Mouse (Mus musculus): ENCODE measurements around the gene Pold1. TPM values are rescaled to one million over a fixed set of nuclear protein-coding genes. Genes with fewer than 3 reads are reported as not detected.

The Pold1 gene
- polyA plus RNA-seq, 1 experiment from 2014 or later = 13.5 TPM

DNA sequence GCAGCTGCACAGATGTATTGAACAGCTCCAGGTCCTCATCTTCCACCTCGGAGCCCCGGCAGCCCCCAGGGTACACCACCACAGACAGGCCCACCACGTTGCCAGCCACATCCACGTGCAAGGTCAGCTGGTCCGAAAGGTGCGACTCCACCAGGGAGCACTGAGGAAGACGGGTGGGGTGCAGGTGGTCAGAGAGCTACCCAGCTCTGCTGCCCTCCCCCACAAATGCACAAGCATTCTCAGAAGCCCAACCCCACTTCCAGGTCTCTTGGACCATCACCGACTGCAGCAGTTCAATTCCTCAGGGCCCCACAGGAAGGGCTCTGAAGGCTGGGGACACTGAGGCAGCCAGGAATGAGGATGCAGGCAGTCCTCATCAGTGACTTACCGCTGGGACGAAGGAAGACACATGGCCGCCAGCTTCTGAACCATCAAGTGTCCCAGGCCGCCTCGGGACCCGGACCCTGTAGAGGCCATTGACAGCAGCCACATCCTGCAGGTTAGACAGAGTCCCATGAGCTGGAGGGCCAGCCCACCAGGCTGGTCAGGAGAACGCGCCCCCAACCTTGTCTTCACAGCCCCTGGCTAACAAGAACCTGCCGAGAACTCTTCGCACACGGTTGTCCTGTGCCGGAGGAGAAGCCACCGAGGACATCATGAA, 56.4 kb downstream of the Pold1 start:
- Histone ChIP-seq H3K4me1 (ENCODE audit: insufficient read depth, low read depth, low read length) (peaks cover 10% of the 10 kb centered on the region; the same call in 1 of the 2 replicates), H3K4me3 (ENCODE audit: low read depth, low read length) (no peak overlapping the region), H3K36me3 (ENCODE audit: insufficient read depth, low read length) (peaks cover 11% of the 10 kb centered on the region; the same call in 1 of the 2 replicates), H3K9ac (replicated peaks; ENCODE audit: low read depth) (no peak overlapping the region), H3K9me3 (ENCODE audit: low read length) (no peaks in the 10 kb centered on the region), H3K27ac (ENCODE audit: low read length) (no peak overlapping the region), H3K27me3 (replicated peaks; ENCODE audit: insufficient read depth, low read length) (no peaks in the 10 kb centered on the region), H3K4me2 (replicated peaks; ENCODE audit: low read depth, low read length) (no peak overlapping the region)
- TF ChIP-seq EP300 (IDR thresholded peaks at IDR 0.05) = no peak
- no peak for TF ChIP-seq CTCF (IDR thresholded peaks at IDR 0.05)
- DNase-seq (ENCODE audit: low spot score) = no peak
- no peak for ATAC-seq
- 94% methylated on average over 21 of the region's 21 CpGs for WGBS

DNA sequence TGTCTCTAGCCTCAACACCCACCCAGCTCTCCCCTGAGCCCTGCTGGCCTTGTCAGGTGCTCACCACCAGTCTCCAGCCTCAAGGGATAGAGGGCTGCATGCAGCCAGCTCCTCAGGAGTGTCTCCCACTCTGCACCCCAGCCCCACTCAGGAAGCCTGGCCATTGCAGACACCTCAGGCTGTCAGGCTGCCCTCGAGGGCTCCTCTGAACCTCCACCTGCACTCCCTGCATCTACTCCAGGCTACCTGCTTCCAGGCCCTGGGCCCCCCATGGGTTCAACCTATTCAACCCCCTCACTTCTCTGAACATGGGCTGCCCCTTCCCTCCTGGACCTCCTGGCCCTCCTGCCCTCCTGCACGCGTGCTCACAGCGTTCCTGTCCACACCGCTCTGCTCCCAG, 57.3 kb downstream of the Pold1 start:
- Histone ChIP-seq H3K36me3 (ENCODE audit: insufficient read depth, low read length) (peaks cover 11% of the 10 kb centered on the region; the same call in 1 of the 2 replicates), H3K27ac (ENCODE audit: low read length) (no peak overlapping the region), H3K4me2 (replicated peaks; ENCODE audit: low read depth, low read length) (no peak overlapping the region), H3K9ac (replicated peaks; ENCODE audit: low read depth) (no peak overlapping the region), H3K27me3 (replicated peaks; ENCODE audit: insufficient read depth, low read length) (no peaks in the 10 kb centered on the region), H3K9me3 (ENCODE audit: low read length) (no peaks in the 10 kb centered on the region), H3K4me1 (ENCODE audit: insufficient read depth, low read depth, low read length) (peaks cover 5% of the 10 kb centered on the region; the same call in 1 of the 2 replicates), H3K4me3 (ENCODE audit: low read depth, low read length) (no peak overlapping the region)
- TF ChIP-seq CTCF (IDR thresholded peaks at IDR 0.05) (no peak), EP300 (IDR thresholded peaks at IDR 0.05) (no peak)
- no peak for DNase-seq (ENCODE audit: low spot score)
- WGBS = 94% methylated on average over 5 of the region's 5 CpGs
- ATAC-seq = no peak

DNA sequence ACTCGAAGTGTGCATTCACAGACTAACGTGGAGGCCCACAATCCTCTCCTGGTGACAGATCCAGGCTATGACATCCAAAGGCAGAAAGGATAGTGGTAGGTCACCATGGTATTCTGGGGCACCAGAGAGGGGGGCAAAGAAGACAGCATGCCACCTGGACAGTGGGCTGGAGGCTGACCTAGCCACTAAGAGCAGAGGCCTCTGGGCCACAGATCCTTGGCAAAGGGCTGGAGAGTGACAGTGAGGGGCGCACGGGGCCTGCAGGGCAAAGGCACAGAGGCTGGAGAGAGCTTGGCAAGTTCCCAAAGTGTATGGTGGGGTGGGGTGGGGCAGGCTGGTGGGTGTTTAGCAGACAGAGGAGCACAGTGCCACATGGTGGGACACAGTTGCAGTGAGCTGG, 58.4 kb downstream of the Pold1 start:
- WGBS = 77% methylated on average over 4 of the region's 4 CpGs
- Histone ChIP-seq H3K9ac (replicated peaks; ENCODE audit: low read depth) (no peak overlapping the region), H3K4me1 (ENCODE audit: insufficient read depth, low read depth, low read length) (peaks cover under 1% of the 10 kb centered on the region; the same call in 1 of the 2 replicates), H3K36me3 (ENCODE audit: insufficient read depth, low read length) (peaks cover 11% of the 10 kb centered on the region; the same call in 1 of the 2 replicates), H3K9me3 (ENCODE audit: low read length) (no peaks in the 10 kb centered on the region), H3K4me3 (ENCODE audit: low read depth, low read length) (no peak overlapping the region), H3K27me3 (replicated peaks; ENCODE audit: insufficient read depth, low read length) (no peaks in the 10 kb centered on the region), H3K27ac (ENCODE audit: low read length) (no peak overlapping the region), H3K4me2 (replicated peaks; ENCODE audit: low read depth, low read length) (no peak overlapping the region)
- no peak for DNase-seq (ENCODE audit: low spot score)
- no peak for ATAC-seq
- TF ChIP-seq EP300 (IDR thresholded peaks at IDR 0.05) (no peak), CTCF (IDR thresholded peaks at IDR 0.05) (no peak)

GRCm38 (mm10) chr7:44488545-44488944, 60.1 kb downstream of the Pold1 start:
- no peak overlapping the region for H3K4me2 ChIP-seq (replicated peaks; ENCODE audit: low read depth, low read length)
- WGBS = 93% methylated on average over 8 of the region's 8 CpGs
- ATAC-seq (no peak), DNase-seq (ENCODE audit: low spot score) (no peak)
- TF ChIP-seq CTCF (IDR thresholded peaks at IDR 0.05) = no peak
- no peak for TF ChIP-seq EP300 (IDR thresholded peaks at IDR 0.05)
- H3K4me3 ChIP-seq (ENCODE audit: low read depth, low read length) = no peak overlapping the region
- no peaks in the 10 kb centered on the region for H3K4me1 ChIP-seq (ENCODE audit: insufficient read depth, low read depth, low read length)
- peaks cover 11% of the 10 kb centered on the region; the same call in 1 of the 2 replicates for H3K36me3 ChIP-seq (ENCODE audit: insufficient read depth, low read length)
- H3K9me3 ChIP-seq (ENCODE audit: low read length) = no peaks in the 10 kb centered on the region
- no peak overlapping the region for H3K9ac ChIP-seq (replicated peaks; ENCODE audit: low read depth)
- no peaks in the 10 kb centered on the region for H3K27me3 ChIP-seq (replicated peaks; ENCODE audit: insufficient read depth, low read length)
- no peak overlapping the region for H3K27ac ChIP-seq (ENCODE audit: low read length)

DNA sequence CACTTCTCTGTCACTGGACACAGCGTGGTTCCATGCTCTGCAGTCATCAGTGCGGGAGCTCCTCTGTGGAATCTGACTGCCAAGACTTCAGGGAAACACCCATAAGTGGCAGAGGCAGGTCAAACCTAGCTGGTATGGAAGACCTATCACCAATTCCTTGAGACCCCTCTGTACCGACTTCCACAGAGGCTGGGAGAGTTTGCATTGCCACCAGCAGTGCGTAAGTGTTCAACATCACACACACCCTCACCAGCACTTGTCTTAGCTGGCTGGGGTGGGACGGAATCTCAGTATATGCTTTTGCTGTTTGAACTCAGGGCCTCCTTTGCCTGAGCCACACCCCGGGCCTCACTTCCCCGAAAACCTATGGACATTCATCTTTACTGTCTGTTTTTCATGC, 60.7 kb downstream of the Pold1 start:
- DNase-seq (ENCODE audit: low spot score) = no peak
- H3K36me3 ChIP-seq (ENCODE audit: insufficient read depth, low read length) = peaks cover 11% of the 10 kb centered on the region; the same call in 1 of the 2 replicates
- H3K9ac ChIP-seq (replicated peaks; ENCODE audit: low read depth) = no peak overlapping the region
- H3K27ac ChIP-seq (ENCODE audit: low read length) = no peak overlapping the region
- H3K4me2 ChIP-seq (replicated peaks; ENCODE audit: low read depth, low read length) = no peak overlapping the region
- H3K9me3 ChIP-seq (ENCODE audit: low read length) = no peaks in the 10 kb centered on the region
- no peak overlapping the region for H3K4me3 ChIP-seq (ENCODE audit: low read depth, low read length)
- ATAC-seq = no peak
- H3K27me3 ChIP-seq (replicated peaks; ENCODE audit: insufficient read depth, low read length) = no peaks in the 10 kb centered on the region
- H3K4me1 ChIP-seq (ENCODE audit: insufficient read depth, low read depth, low read length) = no peaks in the 10 kb centered on the region
- 84% methylated on average over 7 of the region's 7 CpGs for WGBS
- TF ChIP-seq EP300 (IDR thresholded peaks at IDR 0.05) (no peak), CTCF (IDR thresholded peaks at IDR 0.05) (no peak)

GRCm38 (mm10) chr7:44486927-44487575, 61.6 kb downstream of the Pold1 start:
- no peak for TF ChIP-seq CTCF (IDR thresholded peaks at IDR 0.05)
- TF ChIP-seq EP300 (IDR thresholded peaks at IDR 0.05) = no peak
- WGBS = 59% methylated on average over 13 of the region's 13 CpGs
- ATAC-seq = no peak

More at GRCm38 (mm10) chr7:44486927-44487575, 61.6 kb downstream of the Pold1 start:
- Histone ChIP-seq H3K27me3 (replicated peaks; ENCODE audit: insufficient read depth, low read length) (no peaks in the 10 kb centered on the region), H3K9me3 (ENCODE audit: low read length) (no peaks in the 10 kb centered on the region), H3K36me3 (ENCODE audit: insufficient read depth, low read length) (peaks cover 11% of the 10 kb centered on the region; the same call in 1 of the 2 replicates), H3K27ac (ENCODE audit: low read length) (no peak overlapping the region), H3K4me2 (replicated peaks; ENCODE audit: low read depth, low read length) (no peak overlapping the region), H3K4me1 (ENCODE audit: insufficient read depth, low read depth, low read length) (no peaks in the 10 kb centered on the region), H3K9ac (replicated peaks; ENCODE audit: low read depth) (no peak overlapping the region), H3K4me3 (ENCODE audit: low read depth, low read length) (no peak overlapping the region)
- no peak for DNase-seq (ENCODE audit: low spot score)

Measured in lung, postnatal 0 days (tissue).